Mouse (Mus musculus): ENCODE results near the gene Wdr20. TPM values are rescaled to one million over a fixed set of nuclear protein-coding genes. Genes with fewer than 3 reads are reported as not detected.
A peak's percentile ranks its signal among the peaks of the same experiment; 100 is the strongest.

Wdr20 gene
- polyA plus RNA-seq, 1 experiment from 2014 or later, result 12.8 TPM

DNA sequence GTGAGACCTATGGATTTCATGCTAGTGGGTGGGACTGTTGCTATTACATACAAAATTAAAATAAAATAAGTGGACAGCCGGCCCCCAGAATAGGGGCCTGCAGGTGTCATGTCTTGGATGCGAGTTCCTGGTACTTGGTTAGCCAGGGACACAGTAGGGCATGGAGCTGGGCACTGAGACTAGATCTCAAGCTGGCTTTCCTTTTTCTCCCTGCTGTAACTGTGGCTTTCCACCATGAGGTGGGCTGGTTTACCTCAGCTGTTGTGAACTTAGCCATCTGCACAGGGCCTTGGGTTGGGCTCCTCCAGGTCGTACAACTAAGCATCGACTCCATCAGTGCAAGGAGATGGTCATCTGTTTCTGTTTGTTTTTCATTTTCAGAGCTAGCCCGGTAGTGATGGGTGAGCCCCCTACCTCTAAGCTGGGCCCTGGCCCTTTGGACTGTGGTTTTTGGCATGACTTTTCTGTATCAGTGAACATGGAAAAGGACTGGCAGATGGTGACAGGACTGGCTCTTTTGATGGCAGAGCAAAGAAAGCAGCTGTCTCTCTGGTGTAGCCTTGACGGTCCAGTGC lies 108.5 kb downstream of the Wdr20 start:
- Histone ChIP-seq H3K9me3 (ENCODE audit: control insufficient read depth, low read length) (no peaks in the 10 kb centered on the region), H3K9ac (ENCODE audit: low read length) (no peak overlapping the region; the same call in 1 of the 2 replicates), H3K4me3 (ENCODE audit: low read depth, low read length) (peak overlapping the region; percentile 56), H3K36me3 (ENCODE audit: control insufficient read depth, insufficient read depth, low read length) (no peaks in the 10 kb centered on the region), H3K4me2 (replicated peaks; ENCODE audit: low read depth) (peak overlapping the region; percentile 78), H3K27ac (replicated peaks) (no peak overlapping the region), H3K4me1 (replicated peaks; ENCODE audit: control insufficient read depth, insufficient read depth) (peaks cover 2% of the 10 kb centered on the region), H3K27me3 (ENCODE audit: control insufficient read depth, insufficient read depth, low read length) (no peaks in the 10 kb centered on the region)
- WGBS, result 74% methylated on average over 6 of the region's 6 CpGs
- ATAC-seq (ENCODE audit: low FRiP score, low TSS enrichment), result no peak
- no peak for DNase-seq (ENCODE audit: low spot score)
- TF ChIP-seq EP300 (optimal IDR thresholded peaks at IDR 0.05) (no peak), CTCF (IDR thresholded peaks at IDR 0.05; ENCODE audit: low read depth) (no peak)

DNA sequence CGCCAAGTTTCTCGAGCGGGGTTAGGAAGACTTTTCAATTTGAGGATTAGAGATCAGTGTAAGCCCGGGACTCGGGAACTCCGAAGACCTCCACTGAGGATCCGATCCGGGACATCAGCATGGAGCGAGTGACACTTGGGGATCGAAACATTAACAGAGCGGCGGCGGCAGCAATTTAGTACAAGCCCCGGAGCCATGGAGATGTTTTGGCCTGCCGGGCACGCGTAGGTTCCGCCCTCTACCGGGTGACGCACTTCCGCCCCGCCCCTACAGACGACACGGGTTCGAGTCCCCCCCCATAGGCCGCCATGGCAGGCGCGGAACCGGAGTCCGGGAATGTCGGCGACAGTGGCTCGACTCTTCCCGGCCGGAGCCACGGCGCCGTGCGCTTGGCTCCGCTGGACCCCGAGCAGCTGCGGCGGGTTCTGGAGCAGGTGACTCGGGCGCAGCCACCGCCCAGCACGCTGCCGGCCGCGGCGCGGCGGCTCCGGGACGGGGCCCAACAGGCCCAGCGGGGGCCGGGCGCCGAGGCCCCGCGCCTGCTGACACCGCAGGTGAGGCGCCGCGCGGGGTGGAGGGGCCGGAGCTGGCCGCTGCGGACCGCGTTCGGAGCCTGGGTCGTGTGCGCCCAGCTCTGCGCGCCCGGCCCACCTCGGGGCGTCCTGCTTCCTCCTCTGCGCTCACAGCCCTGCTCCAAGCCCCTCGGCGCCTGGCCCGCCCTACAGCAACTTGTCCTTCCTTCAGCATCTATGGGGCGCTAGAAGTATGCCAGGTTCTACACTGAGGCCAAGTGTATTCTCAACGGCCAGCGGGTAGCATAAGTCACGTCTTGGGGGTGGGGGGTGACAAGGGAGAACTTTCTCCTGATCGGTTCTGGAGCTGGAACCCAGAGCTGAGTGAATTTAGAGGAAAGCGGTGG lies 112.5 kb downstream of the Wdr20 start, which contains the start of gene Zfp839:
Zfp839 (plus strand) TSS at position 244 of the 919 bp plus-strand sequence.
- Histone ChIP-seq H3K27ac (replicated peaks) (peak within 1 kb of the TSS; percentile 92), H3K4me1 (replicated peaks; ENCODE audit: control insufficient read depth, insufficient read depth) (peaks cover 2% of the 10 kb centered on the region; the same call in 1 of the 2 replicates), H3K36me3 (ENCODE audit: control insufficient read depth, insufficient read depth, low read length) (no peaks in the 10 kb centered on the region), H3K4me2 (replicated peaks; ENCODE audit: low read depth) (peak within 1 kb of the TSS; percentile 75), H3K4me3 (ENCODE audit: low read depth, low read length) (peak within 1 kb of the TSS; percentile 83), H3K9me3 (ENCODE audit: control insufficient read depth, low read length) (no peaks in the 10 kb centered on the region), H3K27me3 (ENCODE audit: control insufficient read depth, insufficient read depth, low read length) (no peaks in the 10 kb centered on the region), H3K9ac (ENCODE audit: low read length) (peak within 1 kb of the TSS; percentile 91)
- ATAC-seq (ENCODE audit: low FRiP score, low TSS enrichment) (peak; percentile 77), DNase-seq (ENCODE audit: low spot score) (peak; percentile 85)
- TF ChIP-seq CTCF (IDR thresholded peaks at IDR 0.05; ENCODE audit: low read depth), result no peak; the same call in 1 of the 2 replicates
- no peak for TF ChIP-seq EP300 (optimal IDR thresholded peaks at IDR 0.05)
- under 1% methylated on average over 56 of the region's 89 CpGs for WGBS

GRCm38 (mm10) chr12:110850929-110851256 lies 113.1 kb downstream of the Wdr20 start:
- peak overlapping the region; percentile 83 for H3K4me3 ChIP-seq (ENCODE audit: low read depth, low read length)
- ATAC-seq (ENCODE audit: low FRiP score, low TSS enrichment) (no peak), DNase-seq (ENCODE audit: low spot score) (no peak)
- no peaks in the 10 kb centered on the region for H3K27me3 ChIP-seq (ENCODE audit: control insufficient read depth, insufficient read depth, low read length)
- peak overlapping the region; percentile 92 for H3K27ac ChIP-seq (replicated peaks)
- 11% methylated on average over 9 of the region's 9 CpGs for WGBS
- no peak for TF ChIP-seq CTCF (IDR thresholded peaks at IDR 0.05; ENCODE audit: low read depth)
- no peak for TF ChIP-seq EP300 (optimal IDR thresholded peaks at IDR 0.05)
- no peaks in the 10 kb centered on the region; the same call in 1 of the 2 replicates for H3K36me3 ChIP-seq (ENCODE audit: control insufficient read depth, insufficient read depth, low read length)
- H3K9me3 ChIP-seq (ENCODE audit: control insufficient read depth, low read length), result no peaks in the 10 kb centered on the region
- peak overlapping the region; percentile 75 for H3K4me2 ChIP-seq (replicated peaks; ENCODE audit: low read depth)
- H3K9ac ChIP-seq (ENCODE audit: low read length), result peak overlapping the region; percentile 91
- H3K4me1 ChIP-seq (replicated peaks; ENCODE audit: control insufficient read depth, insufficient read depth), result peaks cover 2% of the 10 kb centered on the region; the same call in 1 of the 2 replicates

DNA sequence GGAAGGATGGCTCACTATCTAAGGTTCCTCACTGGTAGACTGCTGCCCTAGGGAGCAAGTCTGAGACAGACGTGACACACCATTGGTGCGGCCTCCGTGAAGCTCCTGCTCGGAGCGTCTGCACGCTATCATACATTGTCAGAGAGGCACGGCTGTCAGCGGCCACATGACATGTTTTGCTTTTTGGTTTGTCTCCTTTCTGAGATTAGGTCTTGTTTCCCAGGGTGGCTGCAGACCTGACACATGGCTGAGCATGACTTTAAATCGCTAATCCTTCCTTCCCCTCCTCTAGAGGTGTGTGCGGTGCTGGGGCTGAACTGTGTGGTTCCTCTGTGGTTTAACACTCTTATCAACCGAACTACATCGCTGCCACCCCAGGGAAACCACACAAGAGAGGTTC lies 113.7 kb downstream of the Wdr20 start:
- ATAC-seq (ENCODE audit: low FRiP score, low TSS enrichment) (no peak), DNase-seq (ENCODE audit: low spot score) (no peak)
- 76% methylated on average over 12 of the region's 12 CpGs for WGBS
- H3K36me3 ChIP-seq (ENCODE audit: control insufficient read depth, insufficient read depth, low read length), result no peaks in the 10 kb centered on the region; the same call in 1 of the 2 replicates
- H3K9me3 ChIP-seq (ENCODE audit: control insufficient read depth, low read length), result no peaks in the 10 kb centered on the region
- TF ChIP-seq CTCF (IDR thresholded peaks at IDR 0.05; ENCODE audit: low read depth) (no peak), EP300 (optimal IDR thresholded peaks at IDR 0.05) (no peak)
- peak overlapping the region; percentile 83 for H3K4me3 ChIP-seq (ENCODE audit: low read depth, low read length)
- H3K4me2 ChIP-seq (replicated peaks; ENCODE audit: low read depth), result peak overlapping the region; percentile 75
- H3K27ac ChIP-seq (replicated peaks), result 0 out of 2 replicates have a peak overlapping the region, but pooled peaks have one; percentile 92
- H3K4me1 ChIP-seq (replicated peaks; ENCODE audit: control insufficient read depth, insufficient read depth), result peaks cover 2% of the 10 kb centered on the region; the same call in 1 of the 2 replicates
- no peak overlapping the region; the same call in 1 of the 2 replicates for H3K9ac ChIP-seq (ENCODE audit: low read length)
- H3K27me3 ChIP-seq (ENCODE audit: control insufficient read depth, insufficient read depth, low read length), result no peaks in the 10 kb centered on the region

- Histone ChIP-seq H3K27ac (replicated peaks) (no peak overlapping the region), H3K4me2 (replicated peaks; ENCODE audit: low read depth) (no peak overlapping the region)
- 68% methylated on average over 1 of the region's 1 CpGs for WGBS
These were observed 114.2 kb downstream of the Wdr20 start for GRCm38 (mm10) chr12:110851923-110852322.

More at GRCm38 (mm10) chr12:110851923-110852322, 114.2 kb downstream of the Wdr20 start:
- H3K9ac ChIP-seq (ENCODE audit: low read length), result no peak overlapping the region
- H3K9me3 ChIP-seq (ENCODE audit: control insufficient read depth, low read length), result no peaks in the 10 kb centered on the region
- H3K27me3 ChIP-seq (ENCODE audit: control insufficient read depth, insufficient read depth, low read length), result no peaks in the 10 kb centered on the region
- DNase-seq (ENCODE audit: low spot score) (no peak), ATAC-seq (ENCODE audit: low FRiP score, low TSS enrichment) (no peak)
- peaks cover 2% of the 10 kb centered on the region; the same call in 1 of the 2 replicates for H3K4me1 ChIP-seq (replicated peaks; ENCODE audit: control insufficient read depth, insufficient read depth)
- TF ChIP-seq EP300 (optimal IDR thresholded peaks at IDR 0.05), result no peak
- TF ChIP-seq CTCF (IDR thresholded peaks at IDR 0.05; ENCODE audit: low read depth), result no peak
- no peaks in the 10 kb centered on the region; the same call in 1 of the 2 replicates for H3K36me3 ChIP-seq (ENCODE audit: control insufficient read depth, insufficient read depth, low read length)
- no peak overlapping the region for H3K4me3 ChIP-seq (ENCODE audit: low read depth, low read length)

Other genes with a start within 250 kb of the Wdr20 start
- gene Dync1h1, start 136.5 kb upstream of the Wdr20 start, polyA plus RNA-seq (2015; fragmentation: Nextera tagmentation; extraction: Ambion mirVana), result 21.0 and 22.3 TPM in 2 replicates
- not detected in 2 replicates for gene 1700001K19Rik, start 55.3 kb upstream of the Wdr20 start, polyA plus RNA-seq (2015; fragmentation: Nextera tagmentation; extraction: Ambion mirVana)
- 286 and 326 TPM in 2 replicates for gene Hsp90aa1, start 35.2 kb upstream of the Wdr20 start, polyA plus RNA-seq (2015; fragmentation: Nextera tagmentation; extraction: Ambion mirVana)
- gene Mok, start 103.0 kb downstream of the Wdr20 start, polyA plus RNA-seq (2015; fragmentation: Nextera tagmentation; extraction: Ambion mirVana), result 0.95 and 0.97 TPM in 2 replicates
- 2.3 and 2.5 TPM in 2 replicates for gene Zfp839, start 112.3 kb downstream of the Wdr20 start, polyA plus RNA-seq (2015; fragmentation: Nextera tagmentation; extraction: Ambion mirVana)
- 42.5 and 43.8 TPM in 2 replicates for gene Cinp, start 151.2 kb downstream of the Wdr20 start, polyA plus RNA-seq (2015; fragmentation: Nextera tagmentation; extraction: Ambion mirVana)
- 1.1 and 1.2 TPM in 2 replicates for gene Tecpr2, start 151.3 kb downstream of the Wdr20 start, polyA plus RNA-seq (2015; fragmentation: Nextera tagmentation; extraction: Ambion mirVana)
- gene Ankrd9, start 241.1 kb downstream of the Wdr20 start, polyA plus RNA-seq (2015; fragmentation: Nextera tagmentation; extraction: Ambion mirVana), result 25.1 and 25.9 TPM in 2 replicates